Mouse (Mus musculus): ENCODE data around the gene Prrt1. TPM values are rescaled to one million over a fixed set of nuclear protein-coding genes. Genes with fewer than 3 reads are reported as not detected.

Prrt1 gene
- total and polyA plus RNA-seq, 3 experiments: not detected

DNA sequence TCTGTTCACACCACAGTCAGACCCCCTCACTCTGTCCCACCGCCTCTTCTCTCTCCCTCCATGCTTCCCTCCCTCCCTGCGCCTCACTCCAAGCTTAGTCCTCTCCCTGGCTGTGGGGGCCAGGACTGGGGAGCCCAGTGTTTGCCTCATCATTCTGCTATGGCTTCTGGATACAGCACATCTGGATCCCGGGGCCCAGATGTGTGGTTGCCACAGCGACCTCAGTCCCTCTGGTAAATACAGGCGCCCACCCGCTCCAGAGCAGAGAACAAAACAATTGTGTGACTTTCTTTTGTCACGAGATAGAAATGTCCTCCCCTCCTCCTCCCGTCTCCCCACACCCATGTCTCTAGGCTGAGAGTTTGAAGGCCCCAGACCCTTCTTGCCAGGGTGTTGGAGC lies 27.3 kb downstream of the Prrt1 start:
- Histone ChIP-seq H3K36me3 (replicated peaks in 1 of 2; ENCODE audit: control insufficient read depth in 1 of 2, insufficient read depth in 1 of 2, low read length in 1 of 2) (peaks cover 30 to 51% of the 10 kb centered on the region in 2 experiments), H3K27me3 (replicated peaks) (peaks cover 27% of the 10 kb centered on the region), H3K9ac (ENCODE audit: insufficient read depth, low read depth) (no peak overlapping the region), H3K27ac (ENCODE audit: insufficient read depth, low read depth) (no peak overlapping the region), H3K4me2 (ENCODE audit: insufficient read depth, low read depth, poor library complexity, severe bottlenecking) (no peak overlapping the region), H3K4me3 (replicated peaks in 1 of 3; ENCODE audit: low read depth in 2 of 3, low read length in 2 of 3, poor library complexity in 1 of 3) (no peak overlapping the region), H3K9me3 (replicated peaks; ENCODE audit: low read length) (no peaks in the 10 kb centered on the region), H3K79me2 (replicated peaks; ENCODE audit: control insufficient read depth, extremely low read depth, insufficient read depth, poor library complexity, severe bottlenecking) (no peaks in the 10 kb centered on the region), H3K4me1 (ENCODE audit: control insufficient read depth in 1 of 2, insufficient read depth in 2 of 2) (no peaks in the 10 kb centered on the region; a peak in 1 of 4 replicates)
- DNase-seq (ENCODE audit: extremely low read depth): no peak
- no peak for TF ChIP-seq HCFC1 (IDR thresholded peaks at IDR 0.05; ENCODE audit: low read depth, low read length)
- TF ChIP-seq MXI1 (IDR thresholded peaks at IDR 0.05; ENCODE audit: low read depth, low read length): no peak
- TF ChIP-seq ZNF384 (IDR thresholded peaks at IDR 0.05; ENCODE audit: low read depth, low read length): no peak
- TF ChIP-seq EP300 (IDR thresholded peaks at IDR 0.05; ENCODE audit: low read length): no peak
- no peak for TF ChIP-seq JUND (conservative IDR thresholded peaks at IDR 0.05; ENCODE audit: low read depth, low read length)
- TF ChIP-seq E2F4 (IDR thresholded peaks at IDR 0.05; ENCODE audit: insufficient replicate concordance, low read depth, low read length): no peak
- no peak for TF ChIP-seq CTCF (conservative IDR thresholded peaks at IDR 0.05 in 1 of 2, IDR thresholded peaks at IDR 0.05 in 1 of 2; ENCODE audit: low read depth in 2 of 2, low read length in 2 of 2)
- TF ChIP-seq NELFE (IDR thresholded peaks at IDR 0.05; ENCODE audit: low read depth, low read length): no peak
- no peak for TF ChIP-seq BHLHE40 (IDR thresholded peaks at IDR 0.05; ENCODE audit: low read depth, low read length)
- in situ Hi-C loops (cut with MboI; ENCODE audit: low pct_ligation_motif_present, low pct_unique_long_range_greater_than_20kb, low sequenced_read_pairs): no loop called here
- dilution Hi-C loops (cut with MboI; ENCODE audit: extremely low pct_ligation_motif_present, extremely low pct_unique_long_range_greater_than_20kb, low sequenced_read_pairs): no loop called here

- Histone ChIP-seq H3K4me2 (ENCODE audit: insufficient read depth, low read depth, poor library complexity, severe bottlenecking) (no peak overlapping the region), H3K36me3 (replicated peaks in 1 of 2; ENCODE audit: control insufficient read depth in 1 of 2, insufficient read depth in 1 of 2, low read length in 1 of 2) (peaks cover 24 to 45% of the 10 kb centered on the region in 2 experiments), H3K4me3 (replicated peaks in 1 of 3; ENCODE audit: low read depth in 2 of 3, low read length in 2 of 3, poor library complexity in 1 of 3) (no peak overlapping the region), H3K4me1 (ENCODE audit: control insufficient read depth in 1 of 2, insufficient read depth in 2 of 2) (no peaks in the 10 kb centered on the region; a peak in 1 of 4 replicates), H3K9ac (ENCODE audit: insufficient read depth, low read depth) (no peak overlapping the region), H3K27me3 (replicated peaks) (peaks cover 27% of the 10 kb centered on the region), H3K79me2 (replicated peaks; ENCODE audit: control insufficient read depth, extremely low read depth, insufficient read depth, poor library complexity, severe bottlenecking) (no peaks in the 10 kb centered on the region), H3K9me3 (replicated peaks; ENCODE audit: low read length) (no peaks in the 10 kb centered on the region), H3K27ac (ENCODE audit: insufficient read depth, low read depth) (no peak overlapping the region)
- in situ Hi-C loops (cut with MboI; ENCODE audit: low pct_ligation_motif_present, low pct_unique_long_range_greater_than_20kb, low sequenced_read_pairs) (no loop called here), dilution Hi-C loops (cut with MboI; ENCODE audit: extremely low pct_ligation_motif_present, extremely low pct_unique_long_range_greater_than_20kb, low sequenced_read_pairs) (no loop called here)
- DNase-seq (ENCODE audit: extremely low read depth): no peak
- TF ChIP-seq MAX (IDR thresholded peaks at IDR 0.05; ENCODE audit: low read length) (no peak), NELFE (IDR thresholded peaks at IDR 0.05; ENCODE audit: low read depth, low read length) (no peak), POLR2AphosphoS2 (IDR thresholded peaks at IDR 0.05; ENCODE audit: low read depth, low read length) (0 out of 2 replicates have a peak, but pooled peaks have one; percentile 16), PAX5 (IDR thresholded peaks at IDR 0.05; ENCODE audit: low read length) (no peak)
Measured at GRCm38 (mm10) chr17:34657271-34657670, 27.9 kb downstream of the Prrt1 start.

DNA sequence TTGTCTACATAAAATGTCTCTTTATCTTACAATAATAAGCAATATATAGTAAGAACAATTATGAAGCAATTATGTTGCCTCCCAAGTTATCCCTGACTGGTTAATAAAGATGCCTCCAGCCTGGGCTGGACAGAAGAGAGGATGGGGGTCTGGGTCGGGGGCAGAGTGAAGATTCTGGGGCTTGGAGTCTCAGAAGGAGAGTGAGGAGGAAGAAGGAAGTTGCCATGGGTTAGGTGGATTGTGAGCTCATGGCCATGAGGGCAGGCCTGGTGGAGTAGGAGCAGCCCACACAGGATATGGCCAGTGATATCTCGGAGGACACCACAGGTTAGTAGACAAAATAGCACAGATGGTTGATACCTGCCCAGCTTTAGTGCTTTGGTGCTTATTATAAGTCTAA lies 28.8 kb downstream of the Prrt1 start:
- in situ Hi-C loops (cut with MboI; ENCODE audit: low pct_ligation_motif_present, low pct_unique_long_range_greater_than_20kb, low sequenced_read_pairs): no loop called here
- no peak for DNase-seq (ENCODE audit: extremely low read depth)
- Histone ChIP-seq H3K9ac (ENCODE audit: insufficient read depth, low read depth) (no peak overlapping the region), H3K27ac (ENCODE audit: insufficient read depth, low read depth) (no peak overlapping the region), H3K4me1 (ENCODE audit: control insufficient read depth in 1 of 2, insufficient read depth in 2 of 2) (no peaks in the 10 kb centered on the region; a peak in 1 of 4 replicates), H3K36me3 (replicated peaks in 1 of 2; ENCODE audit: control insufficient read depth in 1 of 2, insufficient read depth in 1 of 2, low read length in 1 of 2) (peaks cover 15 to 36% of the 10 kb centered on the region in 2 experiments), H3K9me3 (replicated peaks; ENCODE audit: low read length) (no peaks in the 10 kb centered on the region), H3K79me2 (replicated peaks; ENCODE audit: control insufficient read depth, extremely low read depth, insufficient read depth, poor library complexity, severe bottlenecking) (no peaks in the 10 kb centered on the region), H3K4me3 (replicated peaks in 1 of 3; ENCODE audit: low read depth in 2 of 3, low read length in 2 of 3, poor library complexity in 1 of 3) (no peak overlapping the region), H3K4me2 (ENCODE audit: insufficient read depth, low read depth, poor library complexity, severe bottlenecking) (no peak overlapping the region), H3K27me3 (replicated peaks) (peaks cover 35% of the 10 kb centered on the region)
- dilution Hi-C loops (cut with MboI; ENCODE audit: extremely low pct_ligation_motif_present, extremely low pct_unique_long_range_greater_than_20kb, low sequenced_read_pairs): no loop called here
- no peak for TF ChIP-seq GABPA (IDR thresholded peaks at IDR 0.05; ENCODE audit: insufficient replicate concordance, low read depth, low read length)
- TF ChIP-seq ETS1 (conservative IDR thresholded peaks at IDR 0.05; ENCODE audit: low read depth, low read length): no peak
